Comparison of ENCODE assay signal across 8 mouse cellular contexts in genomic region chr9:56738261-56739171, GRCm38 (mm10). TPM values are rescaled to one million over a fixed set of nuclear protein-coding genes. Genes with fewer than 3 reads are reported as not detected.
DNase-seq lines count a peak whose midpoint lies in the region; ATAC-seq and TF ChIP-seq lines count a peak whose summit lies in the region.

No protein-coding gene starts in this region.

- peak overlapping the region; percentile 74 for H3K27ac ChIP-seq in forebrain, embryonic 16.5 days (ENCODE audit: low read length)
- H3K27ac ChIP-seq in midbrain, postnatal 0 days (ENCODE audit: low read depth, low read length) = no peak overlapping the region

- DNase-seq in CD4-positive, CD25-positive, alpha-beta regulatory T cell, adult 2 months (ENCODE audit: low read depth, low spot score) = peak; percentile 37
- DNase-seq in right cerebral cortex, postnatal 10 days (ENCODE audit: low spot score in 2 of 2) = peak; percentile 83 to 85
- no peak for DNase-seq in right cerebral cortex, postnatal 25 days
- peak; percentile 74 to 80 for DNase-seq in kidney, postnatal 25 days
- peak; percentile 82 for DNase-seq in midbrain, postnatal 0 days (ENCODE audit: low spot score)

- H3K4me3 ChIP-seq in forebrain, embryonic 16.5 days (replicated peaks; ENCODE audit: low read length) = no peak overlapping the region
- no peak overlapping the region for H3K4me3 ChIP-seq in midbrain, postnatal 0 days (ENCODE audit: low read depth, low read length)

- no peaks in the 10 kb centered on the region for H3K36me3 ChIP-seq in forebrain, embryonic 16.5 days (ENCODE audit: control insufficient read depth, insufficient read depth)
- no peaks in the 10 kb centered on the region for H3K36me3 ChIP-seq in midbrain, postnatal 0 days (ENCODE audit: insufficient read depth, low read length)

- no peaks in the 10 kb centered on the region for H3K9me3 ChIP-seq in forebrain, embryonic 16.5 days (ENCODE audit: control insufficient read depth, low read length)
- H3K9me3 ChIP-seq in midbrain, postnatal 0 days (ENCODE audit: low read length) = no peaks in the 10 kb centered on the region

- no peak overlapping the region for H3K9ac ChIP-seq in forebrain, embryonic 16.5 days (replicated peaks; ENCODE audit: low read depth, low read length)
- H3K9ac ChIP-seq in midbrain, postnatal 0 days (replicated peaks; ENCODE audit: low read length, poor library complexity, severe bottlenecking) = no peak overlapping the region

- peaks cover 24% of the 10 kb centered on the region for H3K4me1 ChIP-seq in forebrain, embryonic 16.5 days (replicated peaks; ENCODE audit: control insufficient read depth, insufficient read depth, low read length)
- no peaks in the 10 kb centered on the region for H3K4me1 ChIP-seq in midbrain, postnatal 0 days (ENCODE audit: insufficient read depth, low read length)

- ATAC-seq in CD4-positive, CD25-positive, alpha-beta regulatory T cell, adult 4 months = no peak
- peak; percentile 88 for ATAC-seq in forebrain, embryonic 16.5 days
- no peak for ATAC-seq in midbrain, postnatal 0 days (ENCODE audit: low FRiP score)
- ATAC-seq in activated CD4-positive, CD25-positive, alpha-beta regulatory T cell, adult 4 months = no peak

- TF ChIP-seq CTCF in midbrain, postnatal 0 days (IDR thresholded peaks at IDR 0.05) = no peak

- peak overlapping the region; percentile 30 for H3K4me2 ChIP-seq in forebrain, embryonic 16.5 days (ENCODE audit: low read length)
- H3K4me2 ChIP-seq in midbrain, postnatal 0 days (ENCODE audit: low read depth, low read length, poor library complexity, severe bottlenecking) = no peak overlapping the region

- H3K27me3 ChIP-seq in forebrain, embryonic 16.5 days (replicated peaks; ENCODE audit: control insufficient read depth, insufficient read depth, low read length) = peaks cover 40% of the 10 kb centered on the region
- no peaks in the 10 kb centered on the region for H3K27me3 ChIP-seq in midbrain, postnatal 0 days (ENCODE audit: insufficient read depth, low read length)

- WGBS in forebrain, embryonic 16.5 days = 20% methylated on average over 9 of the region's 9 CpGs
- 49% methylated on average over 8 of the region's 9 CpGs for WGBS in midbrain, postnatal 0 days

RNA-seq across cellular contexts. Expression of gene Lingo1, which starts 57.8 kb away (rescaled TPM):
- not detected for polyA plus RNA-seq in CD4-positive, CD25-positive, alpha-beta regulatory T cell, adult 4 months (2017; shearing (Covaris generic))
- 39.0 and 45.0 TPM in 2 replicates for polyA plus RNA-seq in forebrain, embryonic 16.5 days (2015; fragmentation: Nextera tagmentation; extraction: Ambion mirVana)
- total RNA-seq in midbrain, postnatal 0 days (2014; rRNA removed) = 145 and 192 TPM in 2 replicates
- polyA plus RNA-seq in midbrain, postnatal 0 days (2015; fragmentation: Nextera tagmentation; extraction: Ambion mirVana) = 110 and 114 TPM in 2 replicates
- not detected for polyA plus RNA-seq in activated CD4-positive, CD25-positive, alpha-beta regulatory T cell, adult 4 months (2017; shearing (Covaris generic))

Comparison
In these comparisons a context has a peak if more than half of its experiments do, and no peak if none do; other contexts are left out.
1. RNA of gene Lingo1, which starts 57.8 kb away (polyA plus RNA-seq): 110 to 114 TPM in midbrain, postnatal 0 days and 39.0 to 45.0 TPM in forebrain, embryonic 16.5 days; not detected in activated CD4-positive, CD25-positive, alpha-beta regulatory T cell, adult 4 months and not detected in CD4-positive, CD25-positive, alpha-beta regulatory T cell, adult 4 months; every median in the first group is over 10 times any median in the second.